Mouse (Mus musculus): ENCODE results near the gene Prrc2a. TPM values are rescaled to one million over a fixed set of nuclear protein-coding genes. Genes with fewer than 3 reads are reported as not detected.

Prrc2a gene
- polyA plus RNA-seq, 1 experiment, result 269 TPM

DNA sequence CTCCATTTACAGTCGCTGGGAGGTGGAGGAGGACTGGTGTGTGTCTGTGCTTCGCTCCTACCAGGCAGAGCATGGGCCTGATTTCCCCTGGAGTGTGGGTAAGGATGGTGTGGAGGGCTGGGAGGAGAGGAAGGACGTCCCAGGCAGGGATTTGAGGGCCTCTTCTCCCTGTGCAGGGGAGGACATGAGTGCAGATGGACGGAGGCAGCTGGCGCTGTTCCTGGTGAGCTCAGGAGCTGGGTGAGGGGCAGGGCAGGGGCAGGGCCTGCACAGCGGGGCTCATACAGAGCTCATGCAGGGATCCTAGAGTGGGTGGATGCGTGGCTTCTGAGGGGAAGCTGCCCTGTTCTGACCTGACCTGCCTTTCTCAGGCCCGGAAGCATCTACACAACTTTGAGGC, 62.4 kb downstream of the Prrc2a start:
- TF ChIP-seq POLR2A (IDR thresholded peaks at IDR 0.05; ENCODE audit: extremely low read depth, insufficient read depth, low read length) (no peak), CTCF (IDR thresholded peaks at IDR 0.05; ENCODE audit: extremely low read depth, insufficient read depth, low read length) (no peak)
- peaks cover 2% of the 10 kb centered on the region; the same call in 1 of the 2 replicates for H3K4me1 ChIP-seq (ENCODE audit: control insufficient read depth, insufficient read depth, low read length)

DNA sequence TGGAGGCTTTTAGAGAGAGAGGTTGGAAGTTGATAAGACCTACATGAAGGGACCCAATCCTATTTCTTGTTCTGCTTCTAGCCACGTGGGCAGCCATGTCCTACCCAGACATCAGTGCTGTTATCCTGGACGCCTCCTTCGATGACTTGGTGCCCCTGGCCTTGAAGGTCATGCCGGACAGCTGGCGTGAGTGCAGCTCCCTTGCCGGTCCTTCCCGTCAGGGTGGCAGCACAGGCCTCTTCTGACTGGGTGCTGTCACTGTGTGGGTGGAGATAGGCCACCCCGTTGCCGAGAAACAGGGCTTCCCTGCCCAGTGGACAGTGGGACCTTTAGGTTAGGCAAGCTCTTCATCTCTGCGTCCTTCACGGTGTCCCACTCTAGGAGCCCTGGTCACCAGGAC, 63.5 kb downstream of the Prrc2a start:
- no peak overlapping the region for H3K4me3 ChIP-seq (ENCODE audit: insufficient read depth, low read length)
- H3K4me1 ChIP-seq (ENCODE audit: control insufficient read depth, insufficient read depth, low read length), result peaks cover under 1% of the 10 kb centered on the region; the same call in 1 of the 2 replicates
- TF ChIP-seq POLR2A (IDR thresholded peaks at IDR 0.05; ENCODE audit: extremely low read depth, insufficient read depth, low read length), result no peak
- TF ChIP-seq CTCF (IDR thresholded peaks at IDR 0.05; ENCODE audit: extremely low read depth, insufficient read depth, low read length), result no peak
- no peak overlapping the region for H3K27ac ChIP-seq (ENCODE audit: insufficient read depth, low read length)

More for the DNA sequence above, 62.4 kb downstream of the Prrc2a start:
- no peak overlapping the region for H3K27ac ChIP-seq (ENCODE audit: insufficient read depth, low read length)
- H3K4me3 ChIP-seq (ENCODE audit: insufficient read depth, low read length), result no peak overlapping the region

DNA sequence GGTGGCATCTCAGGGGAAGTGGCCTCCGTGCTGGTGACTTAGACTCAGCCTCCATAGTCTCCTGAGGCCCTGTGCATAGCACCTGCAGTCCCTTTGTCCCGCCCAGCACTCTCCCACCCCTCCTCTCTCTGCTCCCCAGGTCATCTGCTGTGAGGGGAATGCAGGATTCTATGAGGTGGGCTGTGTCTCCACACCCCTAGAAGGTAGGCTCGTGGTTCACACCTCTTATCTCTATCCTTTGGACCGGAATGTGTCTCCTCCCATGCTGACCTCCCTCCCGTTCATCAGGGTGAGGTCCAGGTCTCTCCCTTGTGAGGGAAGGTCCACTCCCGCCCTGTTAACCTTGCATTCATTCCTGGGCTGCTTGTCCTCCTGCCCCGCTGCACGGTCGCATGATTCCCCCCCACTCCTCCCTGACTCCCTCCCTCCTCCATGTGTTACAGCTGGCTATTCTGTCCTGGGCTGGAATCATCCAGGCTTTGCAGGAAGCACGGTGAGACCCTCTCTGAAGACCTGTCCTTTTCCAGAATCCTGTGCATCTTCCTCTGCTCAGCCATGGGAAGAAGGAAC, 64.4 kb downstream of the Prrc2a start:
- Histone ChIP-seq H3K4me1 (ENCODE audit: control insufficient read depth, insufficient read depth, low read length) (no peaks in the 10 kb centered on the region; the same call in 1 of the 2 replicates), H3K27ac (ENCODE audit: insufficient read depth, low read length) (no peak overlapping the region), H3K4me3 (ENCODE audit: insufficient read depth, low read length) (no peak overlapping the region)
- TF ChIP-seq POLR2A (IDR thresholded peaks at IDR 0.05; ENCODE audit: extremely low read depth, insufficient read depth, low read length), result no peak
- no peak for TF ChIP-seq CTCF (IDR thresholded peaks at IDR 0.05; ENCODE audit: extremely low read depth, insufficient read depth, low read length)

Other genes starting within 250 kb of the Prrc2a start
- 49.4 and 50.5 TPM in 2 replicates for gene Neu1, start 233.6 kb downstream of the Prrc2a start, polyA plus RNA-seq (2012; rRNA removed)
- 8.4 and 11.6 TPM in 2 replicates for gene Hspa1b, start 205.7 kb downstream of the Prrc2a start, polyA plus RNA-seq (2012; rRNA removed)
- gene Gm20481, start 195.0 kb downstream of the Prrc2a start, polyA plus RNA-seq (2012; rRNA removed), result not detected in 2 replicates
- gene Hspa1a, start 192.7 kb downstream of the Prrc2a start, polyA plus RNA-seq (2012; rRNA removed), result 12.0 and 14.0 TPM in 2 replicates
- 0.50 and 0.59 TPM in 2 replicates for gene Hspa1l, start 192.2 kb downstream of the Prrc2a start, polyA plus RNA-seq (2012; rRNA removed)
- 36.9 and 37.2 TPM in 2 replicates for gene Lsm2, start 183.0 kb downstream of the Prrc2a start, polyA plus RNA-seq (2012; rRNA removed)
- 43.7 and 46.6 TPM in 2 replicates for gene Vars, start 163.9 kb downstream of the Prrc2a start, polyA plus RNA-seq (2012; rRNA removed)
- 0.29 and 0.36 TPM in 2 replicates for gene Vwa7, start 148.3 kb downstream of the Prrc2a start, polyA plus RNA-seq (2012; rRNA removed)
- gene Sapcd1, start 136.9 kb downstream of the Prrc2a start, polyA plus RNA-seq (2012; rRNA removed), result 0.94 and 0.96 TPM in 2 replicates
- gene Msh5, start 118.2 kb downstream of the Prrc2a start, polyA plus RNA-seq (2012; rRNA removed), result 0.58 and 0.72 TPM in 2 replicates
- 18.4 and 18.7 TPM in 2 replicates for gene Clic1, start 114.9 kb downstream of the Prrc2a start, polyA plus RNA-seq (2012; rRNA removed)
- 25.1 and 26.8 TPM in 2 replicates for gene Ddah2, start 105.9 kb downstream of the Prrc2a start, polyA plus RNA-seq (2012; rRNA removed)
- not detected in 2 replicates for gene Ly6g6c, start 99.5 kb downstream of the Prrc2a start, polyA plus RNA-seq (2012; rRNA removed)
- gene Mpig6b, start 98.7 kb downstream of the Prrc2a start, polyA plus RNA-seq (2012; rRNA removed), result not detected in 2 replicates
- 4.8 and 5.5 TPM in 2 replicates for gene Ly6g6e, start 88.0 kb downstream of the Prrc2a start, polyA plus RNA-seq (2012; rRNA removed)
- gene Ly6g6d, start 86.8 kb downstream of the Prrc2a start, polyA plus RNA-seq (2012; rRNA removed), result 1.8 and 3.6 TPM in 2 replicates
- gene Ly6g6f, start 79.3 kb downstream of the Prrc2a start, polyA plus RNA-seq (2012; rRNA removed), result 0.44 and 1.1 TPM in 2 replicates
- gene Abhd16a, start 75.6 kb downstream of the Prrc2a start, polyA plus RNA-seq (2012; rRNA removed), result 147 and 159 TPM in 2 replicates
- gene Ly6g5c, start 56.6 kb downstream of the Prrc2a start, polyA plus RNA-seq (2012; rRNA removed), result not detected in 2 replicates
- 0.91 and 1.3 TPM in 2 replicates for gene Ly6g5b, start 49.5 kb downstream of the Prrc2a start, polyA plus RNA-seq (2012; rRNA removed)
- 20.4 and 21.0 TPM in 2 replicates for gene Gpank1, start 43.4 kb downstream of the Prrc2a start, polyA plus RNA-seq (2012; rRNA removed)
- 191 and 200 TPM in 2 replicates for gene Csnk2b, start 42.8 kb downstream of the Prrc2a start, polyA plus RNA-seq (2012; rRNA removed)
- gene D17H6S53E, start 38.5 kb downstream of the Prrc2a start, polyA plus RNA-seq (2012; rRNA removed), result 9.6 and 10.3 TPM in 2 replicates
- 0.13 TPM in 2 replicates for gene Apom, start 32.8 kb downstream of the Prrc2a start, polyA plus RNA-seq (2012; rRNA removed)
- gene Bag6, start 29.7 kb downstream of the Prrc2a start, polyA plus RNA-seq (2012; rRNA removed), result 194 and 212 TPM in 2 replicates
- gene Aif1, start 11.2 kb upstream of the Prrc2a start, polyA plus RNA-seq (2012; rRNA removed), result 13.0 and 13.2 TPM in 2 replicates
- gene Lst1, start 23.5 kb upstream of the Prrc2a start, polyA plus RNA-seq (2012; rRNA removed), result 18.9 and 20.2 TPM in 2 replicates
- gene Ltb, start 29.5 kb upstream of the Prrc2a start, polyA plus RNA-seq (2012; rRNA removed), result 0.71 and 1.5 TPM in 2 replicates
- 0.06 and 0.11 TPM in 2 replicates for gene Tnf, start 37.1 kb upstream of the Prrc2a start, polyA plus RNA-seq (2012; rRNA removed)
- 0.19 and 0.32 TPM in 2 replicates for gene Lta, start 40.5 kb upstream of the Prrc2a start, polyA plus RNA-seq (2012; rRNA removed)
- not detected in 2 replicates for gene Gm16181, start 55.9 kb upstream of the Prrc2a start, polyA plus RNA-seq (2012; rRNA removed)
- 765 and 777 TPM in 2 replicates for gene Atp6v1g2, start 68.8 kb upstream of the Prrc2a start, polyA plus RNA-seq (2012; rRNA removed)
- 12.2 and 13.8 TPM in 2 replicates for gene Nfkbil1, start 70.9 kb upstream of the Prrc2a start, polyA plus RNA-seq (2012; rRNA removed)
- gene Ddx39b, start 76.8 kb upstream of the Prrc2a start, polyA plus RNA-seq (2012; rRNA removed), result 382 and 400 TPM in 2 replicates
- 64.1 and 72.6 TPM in 2 replicates for gene H2-D1, start 97.8 kb upstream of the Prrc2a start, polyA plus RNA-seq (2012; rRNA removed)
- gene H2-Q1, start 155.5 kb upstream of the Prrc2a start, polyA plus RNA-seq (2012; rRNA removed), result 0.68 and 0.88 TPM in 2 replicates
- 0.57 and 0.96 TPM in 2 replicates for gene H2-Q2, start 177.3 kb upstream of the Prrc2a start, polyA plus RNA-seq (2012; rRNA removed)
- 6.2 and 6.5 TPM in 2 replicates for gene H2-Q4, start 214.7 kb upstream of the Prrc2a start, polyA plus RNA-seq (2012; rRNA removed)